Mouse (Mus musculus) adrenal gland (tissue): Measurements from ENCODE around the gene Fmn2.

Experiments
- intact Hi-C: fragments of 180-260 bp; cut with DNase I; formaldehyde crosslinking; loops from one replicate; pipeline ENCODE4 v1.15.1; 2025

Gene Fmn2

GRCm38 (mm10) chr1:174656554-174656953 is 154.9 kb downstream of the Fmn2 start:
- intact Hi-C loops = no loop called here

- intact Hi-C loops = loop anchor here (5.0 kb wide), 1 partner anchor 47 kb away; no protein-coding TSS in a partner anchor
These were observed 158.0 kb downstream of the Fmn2 start for GRCm38 (mm10) chr1:174659459-174660223.

- intact Hi-C loops = no loop called here
These were observed 163.5 kb downstream of the Fmn2 start for GRCm38 (mm10) chr1:174665116-174665515.

GRCm38 (mm10) chr1:174669132-174669531 is 167.5 kb downstream of the Fmn2 start:
- intact Hi-C loops = no loop called here

- intact Hi-C loops = loop anchor here (5.0 kb wide), 1 partner anchor 74 kb away; no protein-coding TSS in a partner anchor
These were observed 169.2 kb downstream of the Fmn2 start for GRCm38 (mm10) chr1:174670846-174671245.

- intact Hi-C loops = loop anchor here (5.0 kb wide), 1 partner anchor 77 kb away; no protein-coding TSS in a partner anchor
These were observed 173.0 kb downstream of the Fmn2 start for GRCm38 (mm10) chr1:174674586-174674985.

GRCm38 (mm10) chr1:174675316-174675715 is 173.7 kb downstream of the Fmn2 start:
- intact Hi-C loops = no loop called here

GRCm38 (mm10) chr1:174676187-174676586 is 174.6 kb downstream of the Fmn2 start:
- intact Hi-C loops = no loop called here

- intact Hi-C loops = no loop called here
These were observed 175.6 kb downstream of the Fmn2 start for GRCm38 (mm10) chr1:174677211-174677610.

- intact Hi-C loops = no loop called here
These were observed 187.7 kb downstream of the Fmn2 start for GRCm38 (mm10) chr1:174689301-174689700.

GRCm38 (mm10) chr1:174700871-174701270 is 199.2 kb downstream of the Fmn2 start:
- intact Hi-C loops = no loop called here

- intact Hi-C loops = no loop called here
These were observed 200.2 kb downstream of the Fmn2 start for GRCm38 (mm10) chr1:174701835-174702234.

GRCm38 (mm10) chr1:174703909-174704308 is 202.3 kb downstream of the Fmn2 start:
- intact Hi-C loops = no loop called here

- intact Hi-C loops = no loop called here
These were observed 218.3 kb downstream of the Fmn2 start for GRCm38 (mm10) chr1:174719729-174720458.

- intact Hi-C loops = no loop called here
These were observed 227.1 kb downstream of the Fmn2 start for GRCm38 (mm10) chr1:174728771-174729170.

- intact Hi-C loops = no loop called here
These were observed 231.1 kb downstream of the Fmn2 start for GRCm38 (mm10) chr1:174732715-174733114.

- intact Hi-C loops = no loop called here
These were observed 237.3 kb downstream of the Fmn2 start for GRCm38 (mm10) chr1:174738958-174739357.

- intact Hi-C loops = no loop called here
These were observed 241.0 kb downstream of the Fmn2 start for GRCm38 (mm10) chr1:174742667-174743066.

- intact Hi-C loops = no loop called here
These were observed 246.9 kb downstream of the Fmn2 start for GRCm38 (mm10) chr1:174748520-174748919.

- intact Hi-C loops = no loop called here
These were observed 249.4 kb downstream of the Fmn2 start for GRCm38 (mm10) chr1:174750893-174751461.

- intact Hi-C loops = no loop called here
These were observed 257.7 kb downstream of the Fmn2 start for GRCm38 (mm10) chr1:174759354-174759753.

- intact Hi-C loops = no loop called here
These were observed 264.1 kb downstream of the Fmn2 start for GRCm38 (mm10) chr1:174765757-174766156.
